Mouse (Mus musculus) limb, embryonic 11.5 days (tissue): Measurements from ENCODE around the gene Fam117b. TPM values are rescaled to one million over a fixed set of nuclear protein-coding genes. Genes with fewer than 3 reads are reported as not detected.

ENCODE experiments used
- ATAC-seq: fragments of 200-750 bp; cut with Nextera tagmentation; 2 replicates; pipeline ENCODE4 v1.8.0; 2017; ENCODE audit warnings: low read depth; ENCODE audit not compliant: insufficient number of reproducible peaks, low FRiP score, low TSS enrichment
- DNase-seq: peaks from one replicate; pipeline ENCODE4 v3.0.0-alpha.2; 2015; ENCODE audit warnings: low spot score
- H3K27ac ChIP-seq: fragments of 300-500 bp; sonication (generic); replicated peaks from 2 replicates; pipeline ENCODE4 v1.5.1; 2014; ENCODE audit warnings: low read depth, mild to moderate bottlenecking, low read length
- H3K27me3 ChIP-seq: fragments of 300-500 bp; sonication (generic); 2 replicates; pipeline ENCODE4 v1.6.1; 2014; ENCODE audit warnings: mild to moderate bottlenecking, low read length, mixed read lengths; ENCODE audit not compliant: control insufficient read depth, insufficient read depth
- H3K36me3 ChIP-seq: fragments of 300-500 bp; sonication (generic); 2 replicates; pipeline ENCODE4 v1.6.1; 2014; ENCODE audit warnings: mild to moderate bottlenecking, low read length, moderate library complexity, mixed read lengths; ENCODE audit not compliant: control insufficient read depth, insufficient read depth
- H3K4me1 ChIP-seq: fragments of 300-500 bp; sonication (generic); 2 replicates; pipeline ENCODE4 v1.6.1; 2014; ENCODE audit warnings: low read length, mixed read lengths; ENCODE audit not compliant: control insufficient read depth, insufficient read depth
- H3K4me2 ChIP-seq: fragments of 300-500 bp; sonication (generic); 2 replicates; pipeline ENCODE4 v1.6.1; 2014; ENCODE audit warnings: low read depth, mild to moderate bottlenecking, moderate library complexity; ENCODE audit not compliant: severe bottlenecking
- H3K4me3 ChIP-seq: fragments of 300-500 bp; sonication (generic); 2 replicates; pipeline ENCODE4 v1.5.1; 2014; ENCODE audit warnings: low read depth, low read length
- H3K9ac ChIP-seq: fragments of 300-500 bp; sonication (generic); 2 replicates; pipeline ENCODE4 v1.6.1; 2014; ENCODE audit warnings: mild to moderate bottlenecking, low read length
- H3K9me3 ChIP-seq: fragments of 300-500 bp; sonication (generic); 2 replicates; pipeline ENCODE4 v1.6.1; 2016; ENCODE audit warnings: low read length; ENCODE audit not compliant: control insufficient read depth
- WGBS: fragments of 180-500 bp; shearing (Covaris S2); extraction: QIAGEN DNeasy Blood & Tissue Kit; methylation state at CpG from one replicate; pipeline ENCODE4 v1.1.7; 2014; 5-methylcytosine and 5-hydroxymethylcytosine counted together
- polyA plus RNA-seq: library from polyadenylated mRNA; unstranded; fragments of >200 nt; fragmentation: Nextera tagmentation; extraction: Ambion mirVana; gene quantifications from 2 replicates; pipeline ENCODE4 v1.2.1, GENCODE M21; 2014

Gene Fam117b
- polyA plus RNA-seq, 1 experiment from 2014 or later, result 14.7 TPM

DNA sequence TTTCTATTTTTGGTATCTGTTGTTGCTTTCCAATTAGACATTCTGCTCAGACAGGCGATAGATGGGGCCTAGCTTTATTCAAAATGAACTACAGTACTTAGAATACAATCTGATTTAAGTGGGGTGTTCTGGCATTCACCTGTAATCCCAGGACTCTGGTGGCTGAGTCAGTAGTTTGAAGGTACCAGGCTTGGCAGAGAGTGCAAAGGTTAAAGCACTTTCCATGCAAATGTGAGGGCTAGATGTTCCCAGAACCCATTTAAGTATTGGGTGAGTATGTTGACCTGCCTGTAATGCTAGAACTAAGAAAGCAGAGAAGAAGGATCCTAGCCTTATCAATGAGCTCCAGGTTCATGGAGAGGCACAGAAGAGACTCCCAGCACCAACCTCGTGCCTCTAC lies 6.9 kb upstream of the Fam117b start:
- H3K27ac ChIP-seq, result no peak overlapping the region
- no peak overlapping the region for H3K4me3 ChIP-seq
- WGBS, result 90% methylated on average over 2 of the region's 2 CpGs
- H3K9ac ChIP-seq, result no peak overlapping the region
- DNase-seq (no peak), ATAC-seq (no peak)
- no peaks in the 10 kb centered on the region for H3K9me3 ChIP-seq
- no peak overlapping the region for H3K4me2 ChIP-seq
- H3K36me3 ChIP-seq, result no peaks in the 10 kb centered on the region
- no peaks in the 10 kb centered on the region for H3K4me1 ChIP-seq
- no peaks in the 10 kb centered on the region for H3K27me3 ChIP-seq

DNA sequence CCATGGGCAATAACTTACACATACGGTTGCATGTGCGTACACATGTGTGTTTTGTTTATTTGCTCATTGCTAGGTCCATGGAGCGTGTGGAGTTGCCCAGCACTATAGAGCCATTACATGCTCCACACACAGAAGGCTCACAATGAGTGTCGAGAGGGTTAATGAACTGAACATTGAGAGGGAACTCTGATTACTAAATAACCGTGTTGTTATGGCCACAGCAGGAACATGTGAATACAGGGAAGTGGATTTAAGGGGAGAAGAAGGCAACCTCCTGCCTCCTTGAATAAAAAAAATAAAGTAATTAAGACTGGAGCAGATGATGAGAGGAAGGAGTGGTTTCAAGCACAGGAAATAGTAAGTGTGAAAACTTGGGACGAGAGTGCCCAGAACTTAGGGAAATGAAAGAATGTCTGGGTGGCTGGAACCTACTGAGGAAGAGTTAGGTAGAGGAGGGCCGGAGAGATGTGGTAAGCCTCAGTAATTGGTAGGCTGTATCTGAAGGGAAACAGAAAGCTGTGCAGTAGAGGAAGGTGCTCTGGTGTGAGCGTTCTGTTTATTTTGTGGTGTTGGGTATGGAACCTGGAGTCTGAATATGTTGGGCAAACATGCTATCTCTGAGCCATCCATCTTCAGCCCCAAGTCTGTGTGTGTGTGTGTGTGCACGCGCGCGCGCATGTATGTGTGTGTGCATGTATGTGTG lies 5.8 kb upstream of the Fam117b start:
- DNase-seq (no peak), ATAC-seq (no peak)
- H3K4me2 ChIP-seq, result no peak overlapping the region
- H3K4me1 ChIP-seq, result no peaks in the 10 kb centered on the region
- no peaks in the 10 kb centered on the region for H3K27me3 ChIP-seq
- no peaks in the 10 kb centered on the region for H3K36me3 ChIP-seq
- H3K4me3 ChIP-seq, result no peak overlapping the region
- H3K9ac ChIP-seq, result no peak overlapping the region
- 86% methylated on average over 13 of the region's 13 CpGs for WGBS
- no peak overlapping the region for H3K27ac ChIP-seq
- H3K9me3 ChIP-seq, result no peaks in the 10 kb centered on the region

DNA sequence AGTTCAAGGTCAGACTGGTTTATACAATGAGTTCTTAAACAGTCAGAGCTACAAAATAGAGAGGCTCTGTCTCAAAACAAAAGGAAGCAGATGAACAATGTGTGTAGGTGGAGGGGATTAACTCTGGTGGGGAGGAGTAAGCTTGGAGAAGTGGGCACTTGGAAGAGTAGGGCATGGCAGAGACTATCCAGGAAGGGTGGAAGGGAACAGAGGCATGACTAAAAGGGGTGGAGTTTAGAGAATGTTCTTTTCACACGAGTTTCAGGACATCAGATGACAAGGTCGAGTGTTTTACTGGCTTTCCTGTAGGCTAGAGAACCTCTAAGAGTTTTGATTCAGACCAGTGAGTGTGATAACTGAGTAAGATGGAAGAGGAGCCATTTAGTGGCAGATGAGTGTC lies 5.1 kb upstream of the Fam117b start:
- DNase-seq (no peak), ATAC-seq (no peak)
- Histone ChIP-seq H3K27me3 (no peaks in the 10 kb centered on the region), H3K4me3 (no peak overlapping the region), H3K9me3 (no peaks in the 10 kb centered on the region), H3K4me2 (no peak overlapping the region), H3K36me3 (no peaks in the 10 kb centered on the region), H3K27ac (no peak overlapping the region), H3K4me1 (no peaks in the 10 kb centered on the region), H3K9ac (no peak overlapping the region)
- WGBS, result 32% methylated on average over 2 of the region's 2 CpGs

DNA sequence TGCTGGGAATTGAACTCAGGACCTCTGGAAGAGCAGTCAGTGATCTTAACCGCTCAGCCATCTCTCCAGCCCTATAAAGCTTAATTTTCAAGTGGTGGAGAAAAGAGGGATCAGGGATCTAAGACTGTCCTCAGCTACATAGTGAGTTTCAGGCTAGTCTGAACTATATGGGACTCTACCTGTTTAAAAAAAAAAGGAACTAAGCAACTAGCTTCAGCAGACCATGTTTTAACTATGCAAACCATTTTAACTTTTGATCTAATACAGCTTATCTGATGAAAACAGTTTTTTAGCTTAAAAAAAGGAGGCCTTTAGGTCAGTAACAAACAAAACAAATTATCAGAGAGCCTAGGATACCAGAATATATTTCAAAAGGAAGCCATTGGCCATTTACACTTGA lies 1.9 kb upstream of the Fam117b start:
- H3K4me1 ChIP-seq, result peaks cover 7% of the 10 kb centered on the region; the same call in 1 of the 2 replicates
- no peak overlapping the region for H3K4me3 ChIP-seq
- no peak overlapping the region for H3K9ac ChIP-seq
- H3K9me3 ChIP-seq, result no peaks in the 10 kb centered on the region
- no peaks in the 10 kb centered on the region for H3K36me3 ChIP-seq
- no peaks in the 10 kb centered on the region for H3K27me3 ChIP-seq
- no peak for DNase-seq
- 83% methylated on average over 1 of the region's 1 CpGs for WGBS
- no peak overlapping the region for H3K4me2 ChIP-seq
- no peak overlapping the region for H3K27ac ChIP-seq
- no peak for ATAC-seq

DNA sequence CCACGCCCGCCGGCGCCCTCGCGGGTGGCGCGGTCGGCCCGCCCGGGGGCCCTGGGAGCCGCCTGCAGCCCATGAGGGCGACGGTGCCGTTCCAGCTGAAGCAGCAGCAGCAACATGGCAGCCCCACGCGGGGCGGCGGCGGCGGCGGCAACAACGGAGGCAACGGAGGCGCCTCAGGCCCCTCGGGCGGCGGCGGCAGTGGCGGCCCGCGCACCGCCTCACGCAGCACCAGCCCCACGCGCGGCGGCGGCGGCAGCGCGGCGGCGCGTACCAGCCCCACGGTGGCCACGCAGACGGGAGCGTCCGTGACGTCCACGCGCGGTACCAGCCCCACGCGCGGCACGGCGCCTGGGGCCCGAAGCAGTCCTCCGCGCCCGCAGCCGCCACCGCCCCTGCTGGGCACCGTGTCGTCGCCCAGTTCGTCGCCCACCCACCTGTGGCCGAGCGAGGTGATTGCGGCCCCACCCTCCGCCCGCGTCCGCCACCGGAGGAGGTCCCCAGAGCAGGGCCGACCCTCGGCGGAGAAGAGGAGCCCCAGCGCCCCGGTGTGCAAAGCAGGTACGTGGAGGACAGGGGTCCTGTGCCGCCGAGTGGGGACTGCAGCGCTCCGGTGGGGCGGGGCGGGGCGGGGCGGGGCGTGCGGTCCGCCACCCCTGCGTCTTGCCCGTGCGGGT lies 526 bp downstream of the Fam117b start:
- H3K27me3 ChIP-seq, result no peaks in the 10 kb centered on the region
- peaks cover 7% of the 10 kb centered on the region; the same call in 1 of the 2 replicates for H3K4me1 ChIP-seq
- H3K36me3 ChIP-seq, result no peaks in the 10 kb centered on the region
- peak overlapping the region; percentile 92 for H3K9ac ChIP-seq
- no peaks in the 10 kb centered on the region for H3K9me3 ChIP-seq
- H3K4me3 ChIP-seq, result peak overlapping the region; percentile 96
- H3K27ac ChIP-seq, result peak overlapping the region; percentile 86
- ATAC-seq (peak; percentile 41), DNase-seq (no peak)
- WGBS, result under 1% methylated on average over 60 of the region's 98 CpGs
- peak overlapping the region; percentile 67 for H3K4me2 ChIP-seq

DNA sequence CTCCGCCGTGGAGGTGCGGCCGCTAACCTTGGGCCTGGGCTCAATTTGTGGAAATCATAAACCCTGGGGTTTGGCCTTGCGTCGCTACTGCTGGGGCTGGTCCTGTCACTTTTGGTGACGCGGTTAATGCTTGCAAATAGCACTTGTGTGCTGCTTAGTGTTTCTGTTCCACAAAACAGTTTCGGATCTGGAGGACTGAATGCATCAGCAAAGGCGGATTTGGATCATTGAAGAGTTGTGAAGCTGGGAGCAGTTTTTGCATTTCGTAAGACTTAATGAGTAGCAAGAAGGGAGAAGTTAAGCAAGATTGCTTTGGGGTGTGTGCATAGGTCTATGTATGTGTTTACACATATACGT lies 1.0 kb downstream of the Fam117b start:
- Histone ChIP-seq H3K4me3 (peak overlapping the region; percentile 96), H3K27me3 (no peaks in the 10 kb centered on the region), H3K36me3 (no peaks in the 10 kb centered on the region), H3K4me1 (peaks cover 7% of the 10 kb centered on the region; the same call in 1 of the 2 replicates), H3K4me2 (peak overlapping the region; percentile 67), H3K27ac (no peak overlapping the region; the same call in 1 of the 2 replicates), H3K9ac (peak overlapping the region; percentile 92), H3K9me3 (no peaks in the 10 kb centered on the region)
- no peak for ATAC-seq
- peak; percentile 69 for DNase-seq
- WGBS, result 5% methylated on average over 12 of the region's 12 CpGs

DNA sequence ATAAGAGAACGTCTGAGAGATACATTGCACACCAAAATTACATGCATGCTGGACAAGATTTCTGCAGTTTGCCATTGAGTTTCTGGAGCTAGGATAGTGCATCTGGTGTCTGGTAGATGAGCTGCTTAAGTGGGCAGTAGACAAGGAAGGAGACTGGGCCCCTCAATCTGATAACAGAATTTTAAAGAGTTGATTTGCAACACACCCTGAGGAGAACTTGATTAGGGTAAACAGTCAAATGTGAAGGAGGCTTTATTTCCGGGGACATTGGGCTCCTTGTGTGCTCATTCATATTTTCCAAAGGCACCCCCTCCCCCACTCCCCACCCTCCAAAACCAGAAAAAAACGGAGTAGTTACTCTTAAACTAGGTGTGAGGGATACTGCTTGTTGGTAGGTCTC lies 2.0 kb downstream of the Fam117b start:
- Histone ChIP-seq H3K4me3 (no peak overlapping the region), H3K36me3 (no peaks in the 10 kb centered on the region), H3K9me3 (no peaks in the 10 kb centered on the region), H3K27ac (no peak overlapping the region), H3K4me1 (peaks cover 7% of the 10 kb centered on the region; the same call in 1 of the 2 replicates), H3K4me2 (0 out of 2 replicates have a peak overlapping the region, but pooled peaks have one; percentile 7), H3K27me3 (no peaks in the 10 kb centered on the region), H3K9ac (no peak overlapping the region)
- no peak for ATAC-seq
- WGBS, result 75% methylated on average over 3 of the region's 3 CpGs
- DNase-seq, result no peak

DNA sequence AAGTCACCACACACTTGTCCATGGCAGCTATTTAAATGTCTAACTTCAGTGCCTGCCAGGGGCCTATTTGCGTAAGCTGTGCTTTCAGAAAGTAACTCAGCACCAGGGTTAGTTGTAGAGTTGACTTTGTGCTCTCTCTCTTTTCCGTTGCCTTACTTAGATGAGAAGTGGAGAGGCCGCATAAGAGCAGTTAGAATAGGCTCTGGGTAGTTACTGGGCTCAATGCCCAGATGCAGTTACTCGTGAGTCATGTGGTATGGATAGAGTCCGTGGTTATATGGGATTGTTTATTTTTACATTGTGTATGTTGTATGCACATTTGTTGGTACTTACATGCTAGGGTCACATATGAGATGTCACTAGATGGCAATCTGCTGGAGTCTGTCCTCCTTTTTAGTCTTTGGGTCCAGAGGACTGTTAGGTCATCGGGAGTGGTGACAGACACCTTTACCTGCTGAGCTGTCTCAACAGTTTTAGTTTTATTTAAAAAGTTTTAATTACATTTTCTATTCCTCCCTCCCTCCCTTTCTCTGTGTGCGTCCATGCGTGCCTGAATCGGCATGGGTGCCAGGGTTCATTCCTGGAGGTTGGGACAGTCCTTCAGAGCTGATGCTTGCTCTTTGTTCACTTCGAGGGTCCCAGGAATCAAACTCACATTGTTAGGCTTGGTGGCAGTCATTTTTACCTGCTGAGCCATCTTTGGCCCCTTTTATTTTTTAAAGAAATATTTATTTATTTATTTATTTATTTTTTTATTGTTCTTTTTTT lies 3.2 kb downstream of the Fam117b start:
- DNase-seq (no peak), ATAC-seq (no peak)
- H3K36me3 ChIP-seq, result no peaks in the 10 kb centered on the region
- no peaks in the 10 kb centered on the region for H3K27me3 ChIP-seq
- no peak overlapping the region for H3K27ac ChIP-seq
- peaks cover 7% of the 10 kb centered on the region; the same call in 1 of the 2 replicates for H3K4me1 ChIP-seq
- no peak overlapping the region for H3K4me3 ChIP-seq
- H3K9me3 ChIP-seq, result no peaks in the 10 kb centered on the region
- H3K4me2 ChIP-seq, result no peak overlapping the region
- 90% methylated on average over 10 of the region's 10 CpGs for WGBS
- H3K9ac ChIP-seq, result no peak overlapping the region
